Mouse (Mus musculus) neural tube, embryonic 14.5 days (tissue): ENCODE measurements at regions not wholly inside any gene's neighbourhood (a gene's known extent, or its start where the extent isn't known, plus 50 kb on each side); places are given as distances from the start of the nearest gene placed in this dataset.
A peak's percentile ranks its signal among the peaks of the same experiment; 100 is the strongest.

Experiments
- ATAC-seq: fragments of 200-750 bp; cut with Nextera tagmentation; 2 replicates; pipeline ENCODE4 v1.8.0; 2017; ENCODE audit warnings: low read depth, mild to moderate bottlenecking, moderate TSS enrichment, moderate library complexity
- H3K27ac ChIP-seq: fragments of 300-500 bp; sonication (generic); 2 replicates; pipeline ENCODE4 v1.5.1; 2014; ENCODE audit warnings: low read depth, mild to moderate bottlenecking, control low read depth, low read length, moderate library complexity, mixed read lengths
- H3K27me3 ChIP-seq: fragments of 300-500 bp; sonication (generic); 2 replicates; pipeline ENCODE4 v1.6.1; 2014; ENCODE audit warnings: low read length; ENCODE audit not compliant: control insufficient read depth, insufficient read depth
- H3K36me3 ChIP-seq: fragments of 300-500 bp; sonication (generic); 2 replicates; pipeline ENCODE4 v1.6.1; 2014; ENCODE audit warnings: low read length, mixed read lengths; ENCODE audit not compliant: control insufficient read depth, insufficient read depth
- H3K4me1 ChIP-seq: fragments of 300-500 bp; sonication (generic); 2 replicates; pipeline ENCODE4 v1.6.1; 2014; ENCODE audit warnings: low read length; ENCODE audit not compliant: control insufficient read depth, insufficient read depth
- H3K4me2 ChIP-seq: fragments of 300-500 bp; sonication (generic); 2 replicates; pipeline ENCODE4 v1.6.1; 2014; ENCODE audit warnings: mild to moderate bottlenecking, low read depth, low read length, control low read depth
- H3K4me3 ChIP-seq: fragments of 300-500 bp; sonication (generic); 2 replicates; pipeline ENCODE4 v1.5.1; 2014; ENCODE audit warnings: low read depth, low read length, control low read depth, mixed read lengths
- H3K9ac ChIP-seq: fragments of 300-500 bp; sonication (generic); replicated peaks from 2 replicates; pipeline ENCODE4 v1.6.1; 2014; ENCODE audit warnings: low read depth, mild to moderate bottlenecking, control low read depth, low read length, mixed read lengths
- H3K9me3 ChIP-seq: fragments of 300-500 bp; sonication (generic); 2 replicates; pipeline ENCODE4 v1.6.1; 2016; ENCODE audit warnings: low read length; ENCODE audit not compliant: control insufficient read depth
- WGBS: fragments of 180-500 bp; shearing (Covaris S2); extraction: QIAGEN DNeasy Blood & Tissue Kit; methylation state at CpG from one replicate; pipeline ENCODE4 v1.1.7; 2014; 5-methylcytosine and 5-hydroxymethylcytosine counted together

DNA sequence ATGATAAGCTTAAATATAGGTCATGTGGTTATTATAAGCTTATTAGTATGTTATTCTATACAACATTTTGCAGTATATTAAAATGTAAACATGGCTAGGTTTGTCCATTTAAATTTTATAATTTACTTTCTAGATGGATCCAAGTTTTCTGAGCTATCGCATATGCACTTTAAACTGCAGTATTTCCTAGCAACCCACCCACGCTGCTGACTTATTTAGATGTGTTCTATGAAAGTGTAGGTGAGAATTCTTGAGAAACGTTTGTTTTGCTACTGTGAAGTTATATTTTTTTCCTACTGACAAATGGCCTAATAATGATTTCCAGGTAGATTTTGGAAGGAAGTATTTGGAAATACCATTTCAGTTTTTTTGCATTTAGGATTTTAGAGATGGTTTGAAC, 308.0 kb downstream of the Gbe1 start:
- H3K36me3 ChIP-seq = no peaks in the 10 kb centered on the region
- WGBS = 90% methylated on average over 3 of the region's 3 CpGs
- H3K9me3 ChIP-seq = no peaks in the 10 kb centered on the region
- no peak overlapping the region for H3K4me2 ChIP-seq
- no peaks in the 10 kb centered on the region for H3K27me3 ChIP-seq
- H3K9ac ChIP-seq = no peak overlapping the region
- ATAC-seq = no peak
- no peaks in the 10 kb centered on the region for H3K4me1 ChIP-seq
- H3K27ac ChIP-seq = no peak overlapping the region
- no peak overlapping the region for H3K4me3 ChIP-seq

DNA sequence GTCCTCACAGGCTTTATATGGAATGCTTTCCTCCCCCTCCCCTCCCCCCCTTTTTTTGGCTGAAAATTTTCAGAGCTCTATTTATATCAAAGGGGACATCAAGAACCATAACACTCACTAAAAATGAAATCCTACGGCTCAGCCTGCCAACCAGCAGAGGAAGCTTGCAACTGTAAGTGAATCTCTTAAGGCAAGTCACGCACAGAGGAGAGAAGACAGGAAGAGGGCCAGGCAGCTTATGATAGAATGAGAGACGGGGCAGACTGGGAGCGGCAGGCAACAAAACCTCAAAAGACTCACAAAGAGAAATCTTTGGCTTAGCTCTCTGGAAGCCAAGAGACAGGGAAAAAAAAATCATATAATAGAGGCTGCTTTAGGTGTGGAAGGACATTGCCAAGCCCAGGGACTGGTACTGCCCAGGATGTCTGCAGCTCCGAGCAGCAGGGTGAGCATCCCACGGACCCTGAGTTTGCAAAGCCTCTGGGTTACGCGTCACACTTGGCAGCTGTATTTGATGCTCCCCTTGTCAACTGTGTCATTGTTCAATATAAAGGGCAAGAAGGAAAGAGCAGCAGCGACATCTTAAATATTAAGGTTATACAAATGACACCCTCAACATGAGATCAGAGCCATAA, 330.0 kb downstream of the Gbe1 start:
- Histone ChIP-seq H3K36me3 (no peaks in the 10 kb centered on the region), H3K4me3 (no peak overlapping the region), H3K4me2 (no peak overlapping the region), H3K4me1 (no peaks in the 10 kb centered on the region), H3K9me3 (no peaks in the 10 kb centered on the region), H3K27ac (no peak overlapping the region), H3K9ac (no peak overlapping the region), H3K27me3 (no peaks in the 10 kb centered on the region)
- 82% methylated on average over 9 of the region's 9 CpGs for WGBS
- no peak for ATAC-seq

DNA sequence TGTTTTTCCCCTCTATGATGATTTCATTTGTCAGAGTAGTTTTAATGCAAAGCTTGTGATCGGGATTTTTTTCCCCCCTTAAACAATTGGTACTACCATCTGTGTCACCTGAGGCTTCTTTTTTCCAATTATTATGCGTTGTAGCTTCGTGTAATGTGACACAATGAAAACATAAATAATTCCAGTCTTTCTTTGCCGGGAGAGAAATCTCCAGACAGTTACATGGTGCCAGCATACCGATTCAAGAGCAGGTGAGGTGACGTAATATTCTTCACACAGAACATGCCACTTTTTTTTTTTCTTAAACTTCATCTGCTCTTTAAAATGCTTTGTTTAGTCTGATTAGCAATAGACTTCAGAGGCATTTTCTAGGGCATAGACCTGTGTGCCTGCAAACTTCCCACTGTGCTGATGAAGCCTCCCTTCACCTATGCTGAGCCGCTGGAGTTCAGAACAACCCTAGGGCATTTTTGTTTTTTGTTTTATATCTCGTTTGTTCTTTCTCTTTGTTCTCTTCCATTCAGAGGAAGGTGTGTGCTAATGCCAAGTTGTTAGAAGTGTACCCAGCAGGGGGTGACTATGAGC, 331.0 kb downstream of the Gbe1 start:
- Histone ChIP-seq H3K4me3 (no peak overlapping the region), H3K27ac (no peak overlapping the region), H3K4me1 (no peaks in the 10 kb centered on the region), H3K9me3 (no peaks in the 10 kb centered on the region), H3K4me2 (no peak overlapping the region), H3K9ac (no peak overlapping the region), H3K27me3 (no peaks in the 10 kb centered on the region), H3K36me3 (no peaks in the 10 kb centered on the region)
- 41% methylated on average over 8 of the region's 8 CpGs for WGBS
- ATAC-seq = peak; percentile 31; the same call in 1 of the 2 replicates

DNA sequence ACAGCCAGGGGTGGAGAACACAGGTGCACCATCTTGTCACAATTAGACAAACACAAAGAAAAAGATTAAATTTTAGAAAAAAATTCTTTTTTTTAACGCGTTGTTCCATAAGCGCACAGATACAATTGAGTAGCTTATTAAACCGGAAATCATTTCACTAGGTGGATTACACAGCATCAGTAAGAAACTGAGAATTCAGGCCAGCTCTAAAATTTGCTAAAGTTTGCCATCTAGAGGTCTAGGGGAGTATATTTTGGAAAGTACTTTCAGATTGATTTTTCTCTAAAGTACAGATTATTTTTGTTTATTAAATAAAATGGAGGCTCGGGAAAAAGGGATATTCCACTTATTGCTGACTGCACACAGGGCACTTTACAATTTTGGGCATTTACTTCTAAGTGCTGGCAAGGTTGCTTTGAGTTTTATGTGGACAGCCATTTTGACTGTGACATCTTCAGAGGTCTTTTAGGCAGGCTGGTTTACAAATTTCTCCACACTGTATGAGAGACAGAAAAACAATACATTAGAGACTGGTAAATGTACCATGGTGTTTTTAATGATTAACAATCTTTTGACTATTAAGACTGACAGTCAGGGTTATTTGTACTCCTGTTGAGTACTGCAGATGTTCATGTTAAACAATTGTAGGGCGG, 340.8 kb downstream of the Gbe1 start:
- H3K9ac ChIP-seq = no peak overlapping the region
- H3K4me1 ChIP-seq = no peaks in the 10 kb centered on the region
- H3K36me3 ChIP-seq = no peaks in the 10 kb centered on the region
- 61% methylated on average over 6 of the region's 6 CpGs for WGBS
- ATAC-seq = 0 out of 2 replicates have a peak, but pooled peaks have one; percentile 51
- no peak overlapping the region for H3K4me3 ChIP-seq
- H3K9me3 ChIP-seq = no peaks in the 10 kb centered on the region
- H3K27me3 ChIP-seq = no peaks in the 10 kb centered on the region
- no peak overlapping the region for H3K4me2 ChIP-seq
- no peak overlapping the region for H3K27ac ChIP-seq

DNA sequence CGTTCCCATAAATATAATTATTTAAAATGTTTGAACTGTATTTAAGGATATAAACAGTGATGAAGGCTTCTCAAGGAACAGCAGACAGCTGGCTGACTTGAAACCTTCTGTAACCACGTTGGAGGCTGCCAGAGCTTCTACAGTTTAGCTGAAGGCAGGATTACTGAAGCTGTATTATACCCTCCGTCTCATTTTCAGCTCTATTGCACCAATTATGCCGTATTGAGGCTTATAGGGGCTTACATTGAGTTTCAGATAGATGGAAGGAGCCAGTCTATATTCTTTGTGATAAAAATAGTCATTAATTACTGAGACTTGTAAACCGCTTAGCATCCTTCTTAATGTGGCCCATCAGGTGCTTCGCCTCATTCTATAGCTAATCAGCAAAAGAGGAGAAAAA, 376.1 kb downstream of the Gbe1 start:
- no peak overlapping the region for H3K4me3 ChIP-seq
- no peak overlapping the region for H3K27ac ChIP-seq
- H3K36me3 ChIP-seq = no peaks in the 10 kb centered on the region
- no peaks in the 10 kb centered on the region for H3K4me1 ChIP-seq
- 73% methylated on average over 6 of the region's 6 CpGs for WGBS
- ATAC-seq = no peak
- H3K9ac ChIP-seq = no peak overlapping the region
- H3K4me2 ChIP-seq = no peak overlapping the region
- H3K9me3 ChIP-seq = no peaks in the 10 kb centered on the region
- no peaks in the 10 kb centered on the region for H3K27me3 ChIP-seq

DNA sequence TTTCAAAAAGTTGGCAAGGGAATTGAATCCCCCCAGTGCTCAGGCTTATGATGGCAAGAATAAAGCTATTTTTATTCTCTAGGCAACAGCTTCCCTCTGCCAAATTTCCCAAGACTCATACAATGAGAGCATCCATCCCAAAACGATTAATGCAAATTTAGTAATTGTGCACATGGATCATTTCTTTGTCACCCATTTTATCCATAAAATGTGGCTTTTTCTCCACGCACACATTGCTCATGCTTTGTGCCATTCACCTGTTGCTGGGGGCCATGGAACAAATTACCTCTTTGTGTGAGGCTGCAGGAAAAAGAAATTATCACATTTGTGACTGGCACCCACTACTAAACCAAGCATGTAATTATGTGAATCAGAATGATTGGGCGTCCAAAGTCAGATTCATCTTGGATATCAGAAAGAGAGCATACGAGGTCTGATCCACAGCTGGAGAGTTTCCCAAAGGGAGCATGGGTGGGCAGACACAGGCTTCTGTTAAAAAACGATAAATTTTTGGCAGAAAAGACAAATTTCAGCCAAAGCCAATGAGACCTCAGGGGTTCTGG, 411.1 kb downstream of the Gbe1 start:
- Histone ChIP-seq H3K9ac (no peak overlapping the region), H3K36me3 (no peaks in the 10 kb centered on the region), H3K4me1 (0 out of 2 replicates have a peak, but pooled peaks cover 3% of the 10 kb centered on the region), H3K27ac (no peak overlapping the region), H3K4me3 (no peak overlapping the region), H3K4me2 (no peak overlapping the region), H3K27me3 (no peaks in the 10 kb centered on the region), H3K9me3 (no peaks in the 10 kb centered on the region)
- ATAC-seq = peak; percentile 66
- 28% methylated on average over 5 of the region's 5 CpGs for WGBS

DNA sequence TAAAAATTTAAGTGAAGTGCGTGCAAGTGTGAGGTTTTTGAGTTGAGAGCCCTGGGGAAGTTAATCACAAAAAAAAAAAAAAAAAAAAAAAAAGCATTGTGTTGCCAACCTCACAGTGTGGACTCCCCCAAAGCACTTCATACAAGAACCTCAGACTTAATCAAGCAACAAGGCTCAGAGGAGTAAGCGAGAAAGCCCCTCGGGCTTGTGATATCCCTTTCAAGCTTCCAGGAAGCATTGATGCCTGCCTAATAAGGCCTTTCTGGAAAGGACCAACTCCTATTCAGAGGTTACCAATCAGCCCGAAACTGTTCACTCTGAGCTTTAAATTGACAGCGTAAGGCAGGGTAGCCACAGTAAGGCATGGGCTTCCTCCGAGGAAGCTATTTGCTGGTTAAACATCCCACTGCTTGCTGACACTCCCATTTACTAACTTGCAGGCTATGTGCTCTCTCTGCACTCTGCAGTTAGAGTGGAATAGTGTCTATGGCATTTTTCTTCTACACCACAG, 411.6 kb downstream of the Gbe1 start:
- no peak overlapping the region for H3K4me3 ChIP-seq
- no peak overlapping the region for H3K27ac ChIP-seq
- H3K9me3 ChIP-seq = no peaks in the 10 kb centered on the region
- peak; percentile 65; the same call in 1 of the 2 replicates for ATAC-seq
- H3K4me1 ChIP-seq = 0 out of 2 replicates have a peak, but pooled peaks cover 3% of the 10 kb centered on the region
- H3K36me3 ChIP-seq = no peaks in the 10 kb centered on the region
- no peak overlapping the region for H3K4me2 ChIP-seq
- H3K27me3 ChIP-seq = no peaks in the 10 kb centered on the region
- WGBS = 28% methylated on average over 6 of the region's 6 CpGs
- H3K9ac ChIP-seq = no peak overlapping the region

DNA sequence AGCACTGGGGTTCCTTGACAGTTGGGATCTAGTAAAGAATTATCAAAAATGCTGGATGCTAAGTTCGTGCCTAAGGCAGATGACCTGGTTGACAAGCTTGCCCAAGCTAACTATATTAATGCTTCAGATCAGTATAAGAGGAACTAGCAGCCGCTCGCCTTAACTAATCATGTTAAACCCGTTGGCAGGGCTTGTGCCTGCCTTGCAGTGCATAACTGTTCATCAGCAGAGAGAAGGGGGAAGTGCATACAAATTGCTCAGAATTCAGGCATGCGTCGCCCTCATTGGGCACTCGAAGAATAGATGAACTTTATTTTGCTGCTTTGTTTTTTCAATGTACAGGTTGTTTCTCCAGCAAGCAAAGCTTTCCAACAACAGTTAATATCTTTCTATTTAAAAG, 419.3 kb downstream of the Gbe1 start:
- no peak overlapping the region for H3K27ac ChIP-seq
- ATAC-seq = no peak
- no peak overlapping the region for H3K4me3 ChIP-seq
- H3K27me3 ChIP-seq = no peaks in the 10 kb centered on the region
- H3K36me3 ChIP-seq = no peaks in the 10 kb centered on the region
- no peaks in the 10 kb centered on the region for H3K9me3 ChIP-seq
- no peak overlapping the region for H3K4me2 ChIP-seq
- 90% methylated on average over 7 of the region's 7 CpGs for WGBS
- no peaks in the 10 kb centered on the region for H3K4me1 ChIP-seq
- H3K9ac ChIP-seq = no peak overlapping the region

DNA sequence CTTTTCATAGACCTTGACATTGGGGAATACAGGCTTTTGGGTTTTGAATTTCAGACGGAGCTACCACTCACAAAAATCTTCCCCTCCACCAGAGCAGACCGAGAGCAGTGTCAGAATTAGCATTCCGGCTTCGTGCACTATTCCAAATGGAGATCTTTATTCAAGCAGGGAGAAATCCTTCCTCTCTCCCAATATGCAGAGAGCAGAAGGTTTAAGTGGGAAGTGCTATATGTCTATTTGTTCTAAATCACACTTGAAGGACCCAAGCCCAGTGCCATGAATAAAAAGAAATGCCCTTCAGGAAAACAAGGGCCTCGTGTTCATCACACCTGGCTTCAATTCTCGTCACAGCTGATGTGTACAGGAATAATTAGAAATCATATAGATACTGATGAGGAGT, 426.3 kb downstream of the Gbe1 start:
- H3K4me3 ChIP-seq = no peak overlapping the region
- H3K9ac ChIP-seq = no peak overlapping the region
- ATAC-seq = no peak
- 74% methylated on average over 6 of the region's 6 CpGs for WGBS
- no peak overlapping the region for H3K27ac ChIP-seq
- no peaks in the 10 kb centered on the region for H3K27me3 ChIP-seq
- no peaks in the 10 kb centered on the region for H3K9me3 ChIP-seq
- H3K4me2 ChIP-seq = no peak overlapping the region
- H3K4me1 ChIP-seq = no peaks in the 10 kb centered on the region
- H3K36me3 ChIP-seq = no peaks in the 10 kb centered on the region
